Mouse (Mus musculus) stomach, postnatal 0 days (tissue): ENCODE data around the gene Ppp2r3a.

Experiments used
- CTCF ChIP-seq: IDR thresholded peaks from 2 replicates; pipeline ENCODE4 v1.5.1; 2016; ENCODE audit warnings: antibody characterized with exemption, low read depth, mild to moderate bottlenecking, moderate library complexity
- EP300 ChIP-seq: optimal IDR thresholded peaks from 2 replicates; pipeline ENCODE3; 2016; ENCODE audit warnings: antibody characterized with exemption

DNA sequence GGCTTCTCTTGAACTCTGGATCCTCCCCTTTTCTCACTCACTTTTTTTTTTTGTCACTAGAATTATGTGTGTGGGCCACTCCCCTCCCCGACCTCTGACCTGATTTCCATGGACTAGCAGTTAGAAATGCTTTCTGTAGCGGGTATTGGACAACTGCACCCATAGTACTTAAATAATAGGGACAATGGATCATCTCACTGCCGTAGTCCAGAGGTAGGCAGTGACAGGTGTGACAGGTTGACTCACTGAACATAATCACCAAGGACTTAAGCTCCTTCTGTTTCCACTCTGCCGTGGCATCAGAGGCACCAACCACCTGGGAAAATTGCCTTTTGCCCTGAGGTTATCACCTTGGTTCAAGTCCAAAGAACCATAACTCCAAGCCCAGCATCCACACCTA lies 32.5 kb upstream of the Ppp2r3a start:
- TF ChIP-seq CTCF (no peak), EP300 (peak; percentile 33)
